Mouse (Mus musculus) midbrain, embryonic 16.5 days (tissue): ENCODE data around the gene Fgf8. TPM values are rescaled to one million over a fixed set of nuclear protein-coding genes. Genes with fewer than 3 reads are reported as not detected.
A peak's percentile ranks its signal among the peaks of the same experiment; 100 is the strongest.

ENCODE experiments used
- ATAC-seq: fragments of 200-750 bp; cut with Nextera tagmentation; 2 replicates; pipeline ENCODE4 v1.8.0; 2017; ENCODE audit warnings: moderate TSS enrichment
- H3K27ac ChIP-seq: fragments of 300-500 bp; sonication (generic); 2 replicates; pipeline ENCODE4 v1.5.1; 2014; ENCODE audit warnings: mild to moderate bottlenecking, low read length, mixed read lengths
- H3K27me3 ChIP-seq: fragments of 300-500 bp; sonication (generic); 2 replicates; pipeline ENCODE4 v1.6.1; 2014; ENCODE audit warnings: low read depth, low read length, mixed read lengths; ENCODE audit not compliant: control insufficient read depth, insufficient read depth
- H3K36me3 ChIP-seq: fragments of 300-500 bp; sonication (generic); 2 replicates; pipeline ENCODE4 v1.6.1; 2014; ENCODE audit warnings: mild to moderate bottlenecking, low read length, moderate library complexity, mixed read lengths; ENCODE audit not compliant: control insufficient read depth, insufficient read depth
- H3K4me1 ChIP-seq: fragments of 300-500 bp; sonication (generic); 2 replicates; pipeline ENCODE4 v1.6.1; 2014; ENCODE audit warnings: mild to moderate bottlenecking, low read length, mixed read lengths; ENCODE audit not compliant: control insufficient read depth, insufficient read depth
- H3K4me2 ChIP-seq: fragments of 300-500 bp; sonication (generic); 2 replicates; pipeline ENCODE4 v1.6.1; 2014; ENCODE audit warnings: mild to moderate bottlenecking, low read length, mixed read lengths
- H3K4me3 ChIP-seq: fragments of 300-500 bp; sonication (generic); 2 replicates; pipeline ENCODE4 v1.5.1; 2014; ENCODE audit warnings: low read depth, mild to moderate bottlenecking, low read length, moderate library complexity, mixed read lengths
- H3K9ac ChIP-seq: fragments of 300-500 bp; sonication (generic); 2 replicates; pipeline ENCODE4 v1.6.1; 2014; ENCODE audit warnings: low read depth, low read length, mixed read lengths
- H3K9me3 ChIP-seq: fragments of 300-500 bp; sonication (generic); replicated peaks from 2 replicates; pipeline ENCODE4 v1.6.1; 2014; ENCODE audit warnings: mild to moderate bottlenecking, low read length, mixed read lengths; ENCODE audit not compliant: control insufficient read depth, poor library complexity, severe bottlenecking
- WGBS: fragments of 180-500 bp; shearing (Covaris S2); extraction: QIAGEN DNeasy Blood & Tissue Kit; methylation state at CpG from one replicate; pipeline ENCODE4 v1.1.7; 2014; 5-methylcytosine and 5-hydroxymethylcytosine counted together
- polyA plus RNA-seq: library from polyadenylated mRNA; unstranded; fragments of >200 nt; fragmentation: Nextera tagmentation; extraction: Ambion mirVana; gene quantifications from 2 replicates; pipeline ENCODE4 v1.2.1, GENCODE M21; 2015

Gene Fgf8
- polyA plus RNA-seq, 1 experiment from 2014 or later = 0.23 TPM

DNA sequence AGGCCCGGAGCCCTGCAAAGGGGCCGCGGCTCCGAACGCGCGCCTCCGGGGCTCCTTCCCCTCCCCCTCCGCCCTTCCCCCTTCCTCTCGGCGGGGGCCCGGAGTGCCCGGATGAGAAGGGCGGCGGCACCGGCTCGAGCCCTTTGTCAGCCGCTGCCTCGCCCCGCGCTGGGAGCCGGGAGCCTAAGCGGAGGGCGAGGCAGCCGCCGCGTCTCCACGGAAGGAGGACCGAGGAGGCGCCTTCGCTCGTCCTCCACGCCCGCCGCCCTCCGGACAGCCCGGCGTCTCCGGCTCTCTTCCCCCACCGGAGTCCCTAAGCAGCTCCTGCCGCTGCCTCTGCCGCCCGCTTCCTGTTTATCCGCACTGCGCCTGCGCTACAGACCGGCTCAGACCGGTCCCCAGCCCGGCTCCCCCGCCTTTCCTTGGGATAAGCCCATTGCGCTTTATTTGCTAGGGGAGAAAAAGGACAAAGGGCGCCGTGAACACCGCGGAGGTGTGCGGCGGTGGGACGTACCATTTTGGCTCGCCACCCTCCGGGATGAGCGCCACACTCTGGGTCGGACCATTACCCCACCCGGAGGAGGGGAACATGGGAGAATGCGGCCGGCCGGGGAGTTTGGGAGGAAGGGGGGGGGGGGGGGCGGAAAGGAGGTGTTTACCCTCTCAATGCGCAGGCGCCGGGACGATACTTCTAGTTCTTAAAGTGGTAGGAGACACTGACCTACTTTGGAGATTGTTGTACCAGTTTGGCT is 40.6 kb upstream of the Fgf8 start, which contains the start of gene Mgea5:
Mgea5 (minus strand) TSS at position 657 of the 752 bp plus-strand sequence.
- ATAC-seq = peak; percentile 99
- Histone ChIP-seq H3K27ac (peak within 1 kb of the TSS; percentile 99), H3K36me3 (peaks cover 2% of the 10 kb centered on the region; the same call in 1 of the 2 replicates), H3K4me1 (peaks cover 34% of the 10 kb centered on the region), H3K9ac (peak within 1 kb of the TSS; percentile 99), H3K9me3 (no peaks in the 10 kb centered on the region), H3K27me3 (no peaks in the 10 kb centered on the region), H3K4me3 (peak within 1 kb of the TSS; percentile 99), H3K4me2 (peak within 1 kb of the TSS; percentile 72)
- WGBS = 0% methylated on average over 47 of the region's 71 CpGs

GRCm38 (mm10) chr19:45782315-45783001 is 39.7 kb upstream of the Fgf8 start:
- no peaks in the 10 kb centered on the region for H3K27me3 ChIP-seq
- peaks cover 3% of the 10 kb centered on the region; the same call in 1 of the 2 replicates for H3K36me3 ChIP-seq
- ATAC-seq = peak; percentile 34
- peak overlapping the region; percentile 99 for H3K4me3 ChIP-seq
- 1% methylated on average over 34 of the region's 36 CpGs for WGBS
- no peaks in the 10 kb centered on the region for H3K9me3 ChIP-seq
- H3K9ac ChIP-seq = peak overlapping the region; percentile 99
- H3K27ac ChIP-seq = peak overlapping the region; percentile 99
- H3K4me1 ChIP-seq = peaks cover 34% of the 10 kb centered on the region
- peak overlapping the region; percentile 72 for H3K4me2 ChIP-seq

DNA sequence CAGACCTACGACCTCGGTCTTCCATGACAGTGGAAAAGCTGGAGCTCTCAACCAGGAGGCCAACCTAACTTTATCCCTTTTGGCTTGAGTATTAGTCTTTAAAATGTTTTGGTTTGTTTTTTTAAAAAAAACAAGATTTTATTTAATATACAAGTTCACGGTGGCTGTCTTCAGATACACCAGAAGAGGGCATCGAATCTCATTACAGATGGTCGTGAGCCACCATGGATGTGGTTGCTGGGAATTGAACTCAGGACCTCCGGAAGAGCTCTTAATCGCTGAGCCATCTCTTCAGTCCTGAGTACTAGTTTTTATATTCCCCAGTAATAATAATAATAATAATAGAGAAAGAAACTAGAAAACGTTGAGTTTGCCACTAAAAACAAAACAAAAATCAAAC is 39.0 kb upstream of the Fgf8 start:
- no peak for ATAC-seq
- WGBS = 53% methylated on average over 8 of the region's 8 CpGs
- Histone ChIP-seq H3K4me2 (peak overlapping the region; percentile 72), H3K27me3 (no peaks in the 10 kb centered on the region), H3K27ac (no peak overlapping the region), H3K36me3 (peaks cover 3% of the 10 kb centered on the region; the same call in 1 of the 2 replicates), H3K9me3 (no peaks in the 10 kb centered on the region), H3K4me1 (peaks cover 34% of the 10 kb centered on the region), H3K4me3 (peak overlapping the region; percentile 99), H3K9ac (no peak overlapping the region)

DNA sequence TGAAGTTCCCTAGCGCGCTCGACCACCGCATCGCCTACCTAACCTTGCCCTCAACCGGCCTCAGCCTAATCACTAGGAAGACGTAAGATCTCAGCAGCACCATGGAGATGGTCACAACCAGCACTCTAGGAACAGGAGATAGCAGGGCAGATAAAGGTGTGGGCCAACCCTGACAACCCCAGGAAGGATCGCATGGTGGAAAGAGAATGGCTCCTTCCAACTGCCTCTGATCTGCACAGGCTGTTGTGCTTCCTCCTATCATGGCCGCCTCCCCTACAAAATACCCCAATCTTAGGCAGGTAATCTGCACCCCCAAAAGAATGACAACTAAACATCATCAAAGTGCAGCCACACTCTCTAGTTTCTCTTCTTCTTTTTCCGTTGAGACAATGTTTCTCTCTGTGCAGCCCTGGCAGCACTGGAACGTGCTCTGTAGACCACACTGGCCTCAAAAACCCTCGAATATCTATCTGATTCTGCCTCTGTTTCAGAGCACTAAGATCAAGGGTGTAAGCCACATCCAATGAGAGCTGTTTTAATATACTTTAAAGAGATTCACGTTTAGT is 37.7 kb upstream of the Fgf8 start:
- 88% methylated on average over 13 of the region's 13 CpGs for WGBS
- H3K4me1 ChIP-seq = peaks cover 34% of the 10 kb centered on the region

DNA sequence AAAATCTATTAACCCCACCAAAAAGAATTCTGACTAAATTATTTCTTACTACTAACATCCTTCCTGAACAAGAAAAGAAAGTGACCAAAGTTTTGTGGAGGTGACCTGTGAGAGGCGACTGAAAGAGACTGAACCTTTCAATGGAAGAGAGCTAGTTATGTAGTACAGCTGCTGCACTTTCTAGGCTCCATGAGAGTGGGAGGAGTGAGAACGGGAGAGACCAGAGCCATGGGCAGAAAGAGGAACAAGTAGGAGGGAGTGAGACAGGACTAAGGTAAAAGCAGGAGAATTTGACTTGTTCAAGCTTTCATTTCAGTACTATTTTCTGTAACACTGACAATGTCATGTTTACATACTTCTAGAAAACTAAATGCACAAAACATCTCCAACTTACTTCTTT is 32.8 kb upstream of the Fgf8 start:
- Histone ChIP-seq H3K9ac (no peak overlapping the region), H3K9me3 (no peaks in the 10 kb centered on the region), H3K36me3 (peaks cover 30% of the 10 kb centered on the region), H3K27me3 (no peaks in the 10 kb centered on the region), H3K4me1 (peaks cover 12% of the 10 kb centered on the region), H3K4me2 (no peak overlapping the region), H3K4me3 (no peak overlapping the region), H3K27ac (no peak overlapping the region)
- no peak for ATAC-seq
- 88% methylated on average over 2 of the region's 2 CpGs for whole genome bisulfite sequencing

More for the DNA sequence above, 37.7 kb upstream of the Fgf8 start:
- no peak overlapping the region for H3K27ac ChIP-seq
- no peak overlapping the region; the same call in 1 of the 2 replicates for H3K4me3 ChIP-seq
- peak overlapping the region; percentile 72 for H3K4me2 ChIP-seq
- no peak for ATAC-seq
- H3K36me3 ChIP-seq = peaks cover 6% of the 10 kb centered on the region; the same call in 1 of the 2 replicates
- no peaks in the 10 kb centered on the region for H3K9me3 ChIP-seq
- H3K27me3 ChIP-seq = no peaks in the 10 kb centered on the region
- peak overlapping the region; percentile 28; the same call in 1 of the 2 replicates for H3K9ac ChIP-seq

DNA sequence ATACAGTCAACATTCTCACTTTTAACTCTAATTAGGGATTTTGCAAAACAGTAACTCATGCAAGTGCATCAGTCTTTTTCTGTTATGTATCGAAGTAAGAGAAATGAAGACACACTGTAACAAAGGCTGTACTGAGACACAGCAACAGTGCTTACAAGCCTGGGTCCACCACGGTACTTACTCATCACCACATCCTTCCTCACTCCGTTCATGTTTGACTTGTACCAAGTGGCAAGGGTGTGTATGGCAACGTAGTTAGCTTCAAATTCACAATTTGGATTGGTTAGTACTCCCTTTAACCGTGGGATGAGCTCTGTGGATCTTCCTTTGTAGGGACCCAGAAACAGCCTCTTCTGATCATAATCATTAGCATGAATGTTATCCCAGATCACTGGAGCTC is 28.8 kb upstream of the Fgf8 start:
- ATAC-seq = no peak

GRCm38 (mm10) chr19:45760810-45761209 is 18.1 kb upstream of the Fgf8 start:
- 89% methylated on average over 3 of the region's 3 CpGs for WGBS
- H3K4me2 ChIP-seq = no peak overlapping the region
- H3K4me3 ChIP-seq = no peak overlapping the region
- H3K9ac ChIP-seq = no peak overlapping the region
- H3K9me3 ChIP-seq = no peaks in the 10 kb centered on the region
- ATAC-seq = no peak
- no peak overlapping the region for H3K27ac ChIP-seq
- H3K27me3 ChIP-seq = no peaks in the 10 kb centered on the region
- no peaks in the 10 kb centered on the region for H3K4me1 ChIP-seq
- peaks cover 67% of the 10 kb centered on the region for H3K36me3 ChIP-seq

More for the DNA sequence above, 28.8 kb upstream of the Fgf8 start:
- no peaks in the 10 kb centered on the region for H3K9me3 ChIP-seq
- H3K4me2 ChIP-seq = no peak overlapping the region
- H3K4me1 ChIP-seq = no peaks in the 10 kb centered on the region
- no peak overlapping the region for H3K27ac ChIP-seq
- no peak overlapping the region for H3K4me3 ChIP-seq
- no peaks in the 10 kb centered on the region for H3K27me3 ChIP-seq
- WGBS = 92% methylated on average over 5 of the region's 5 CpGs
- no peak overlapping the region for H3K9ac ChIP-seq
- H3K36me3 ChIP-seq = peaks cover 55% of the 10 kb centered on the region

DNA sequence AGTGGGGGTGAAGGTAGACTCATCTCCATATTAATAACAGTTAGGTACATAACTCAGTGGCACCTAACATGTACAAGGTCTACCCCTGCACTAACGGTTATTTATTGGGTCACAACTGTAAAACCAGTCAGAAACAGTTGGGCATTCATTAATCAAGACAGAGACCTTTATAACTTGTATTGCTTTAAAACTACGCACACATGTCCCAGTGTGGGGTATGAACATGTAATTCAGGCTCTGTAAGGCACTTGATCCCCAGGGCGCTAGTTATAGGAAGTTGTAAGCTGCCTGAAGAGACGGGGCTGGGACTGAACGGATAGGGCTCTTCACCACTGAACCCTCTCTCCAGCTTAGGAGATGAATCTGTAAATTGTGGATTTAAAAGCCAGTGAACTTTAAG is 16.0 kb upstream of the Fgf8 start:
- ATAC-seq = no peak
- Histone ChIP-seq H3K9ac (no peak overlapping the region), H3K4me2 (no peak overlapping the region), H3K4me3 (no peak overlapping the region), H3K27ac (no peak overlapping the region), H3K36me3 (peaks cover 70% of the 10 kb centered on the region), H3K9me3 (no peaks in the 10 kb centered on the region), H3K27me3 (no peaks in the 10 kb centered on the region), H3K4me1 (no peaks in the 10 kb centered on the region)
- WGBS = 93% methylated on average over 5 of the region's 5 CpGs
